Mouse (Mus musculus): ENCODE measurements around the gene Ppp3cb. TPM values are rescaled to one million over a fixed set of nuclear protein-coding genes. Genes with fewer than 3 reads are reported as not detected.
"Not testable (repeated sequence)": the region's sequence is repeated elsewhere in the genome, so short reads cannot be mapped to it uniquely, and the experiment has no call there.

The Ppp3cb gene
- polyA plus RNA-seq (2015; fragmentation: Nextera tagmentation; extraction: Ambion mirVana): 34.2 and 39.0 TPM in 2 replicates

DNA sequence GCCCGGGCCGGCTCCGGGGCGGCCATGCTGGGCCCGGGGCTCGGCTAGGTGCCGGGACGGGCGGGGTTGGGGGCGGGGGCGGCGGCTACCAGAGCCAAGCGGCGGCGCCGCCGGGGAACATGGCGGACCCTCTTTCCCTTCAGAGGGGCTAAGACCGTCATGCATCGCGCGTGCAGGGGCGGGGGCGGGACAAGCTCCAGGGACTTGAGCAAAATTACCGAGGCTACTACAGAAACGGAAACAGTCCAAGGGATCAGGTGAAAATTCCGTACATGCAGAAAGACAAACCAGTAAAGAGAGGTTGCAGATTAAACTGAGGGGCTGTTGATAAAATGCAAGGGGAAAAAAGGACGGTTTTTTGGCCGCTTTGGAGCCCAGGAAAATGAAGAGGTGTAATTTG is at the start of gene Ppp3cb:
Gene Ppp3cb (minus strand): TSS at position 159 of the 400 bp plus-strand sequence.
- Histone ChIP-seq H3K4me3 (ENCODE audit: low read length) (peak within 1 kb of the TSS; percentile 71), H3K9ac (ENCODE audit: low read length) (peak within 1 kb of the TSS; percentile 82), H3K4me2 (ENCODE audit: low read depth, low read length) (peak within 1 kb of the TSS; percentile 44), H3K27me3 (ENCODE audit: control insufficient read depth, insufficient read depth, low read depth, low read length) (no peaks in the 10 kb centered on the region), H3K4me1 (replicated peaks; ENCODE audit: control insufficient read depth, insufficient read depth, low read length) (peaks cover 13% of the 10 kb centered on the region), H3K27ac (ENCODE audit: low read length) (peak within 1 kb of the TSS; percentile 99), H3K9me3 (ENCODE audit: control insufficient read depth, low read length) (no peaks in the 10 kb centered on the region), H3K36me3 (ENCODE audit: control insufficient read depth, insufficient read depth, low read length) (peaks cover 2% of the 10 kb centered on the region; the same call in 1 of the 2 replicates)
- WGBS: 0% methylated on average over 17 of the region's 29 CpGs
- ATAC-seq (ENCODE audit: low read depth): peak; percentile 94

DNA sequence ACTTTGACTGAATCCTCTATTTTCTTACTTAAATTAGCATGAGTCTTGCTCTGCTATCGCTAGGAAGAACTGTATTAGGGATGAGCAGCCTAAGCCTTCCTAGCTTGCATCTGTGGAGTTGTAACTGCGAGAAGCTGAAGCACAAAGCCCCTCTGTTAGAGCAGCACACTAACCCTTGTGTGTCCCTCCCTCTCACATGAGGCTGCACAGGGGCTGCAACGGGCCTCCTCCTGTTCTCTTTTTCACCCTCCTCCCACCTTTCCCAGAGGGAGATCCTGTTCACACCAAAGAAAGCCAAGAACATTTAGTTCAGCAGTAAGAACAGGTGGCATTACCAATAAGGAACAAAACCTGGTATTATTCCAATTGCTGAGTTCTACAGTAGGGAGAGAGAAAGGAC is 49.4 kb upstream of the Ppp3cb start:
- Histone ChIP-seq H3K9me3 (ENCODE audit: control insufficient read depth, low read length) (no peaks in the 10 kb centered on the region), H3K4me1 (replicated peaks; ENCODE audit: control insufficient read depth, insufficient read depth, low read length) (no peaks in the 10 kb centered on the region), H3K36me3 (ENCODE audit: control insufficient read depth, insufficient read depth, low read length) (no peaks in the 10 kb centered on the region), H3K4me2 (ENCODE audit: low read depth, low read length) (no peak overlapping the region), H3K27me3 (ENCODE audit: control insufficient read depth, insufficient read depth, low read depth, low read length) (no peaks in the 10 kb centered on the region), H3K27ac (ENCODE audit: low read length) (no peak overlapping the region), H3K4me3 (ENCODE audit: low read length) (no peak overlapping the region), H3K9ac (ENCODE audit: low read length) (no peak overlapping the region)
- 54% methylated on average over 3 of the region's 3 CpGs for WGBS
- ATAC-seq (ENCODE audit: low read depth): no peak

DNA sequence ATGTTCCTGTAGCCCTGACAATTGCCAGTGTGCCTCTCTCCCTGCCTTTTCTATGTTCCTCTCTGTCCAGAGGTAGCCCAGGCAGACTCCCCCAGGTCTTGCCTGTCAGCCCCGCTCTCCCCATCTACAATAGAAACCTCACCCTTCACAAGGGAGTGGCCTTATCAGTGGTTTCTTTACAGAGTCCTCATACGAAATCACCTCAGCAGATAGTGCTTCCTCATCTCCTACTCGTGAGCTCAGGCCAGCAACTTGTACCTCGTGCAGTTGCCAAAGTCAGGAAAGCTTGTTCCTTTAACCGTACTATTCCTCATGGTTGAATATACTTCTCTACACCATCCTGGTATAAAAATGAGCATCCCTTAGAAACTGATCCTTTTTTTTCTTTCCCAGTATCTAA is 41.1 kb upstream of the Ppp3cb start:
- no peak overlapping the region for H3K4me3 ChIP-seq (ENCODE audit: low read length)
- H3K27ac ChIP-seq (ENCODE audit: low read length): no peak overlapping the region
- 63% methylated on average over 5 of the region's 5 CpGs for WGBS
- no peaks in the 10 kb centered on the region for H3K4me1 ChIP-seq (replicated peaks; ENCODE audit: control insufficient read depth, insufficient read depth, low read length)
- H3K27me3 ChIP-seq (ENCODE audit: control insufficient read depth, insufficient read depth, low read depth, low read length): no peaks in the 10 kb centered on the region
- no peak overlapping the region for H3K9ac ChIP-seq (ENCODE audit: low read length)
- ATAC-seq (ENCODE audit: low read depth): no peak
- no peaks in the 10 kb centered on the region; the same call in 1 of the 2 replicates for H3K36me3 ChIP-seq (ENCODE audit: control insufficient read depth, insufficient read depth, low read length)
- H3K9me3 ChIP-seq (ENCODE audit: control insufficient read depth, low read length): no peaks in the 10 kb centered on the region
- no peak overlapping the region for H3K4me2 ChIP-seq (ENCODE audit: low read depth, low read length)

DNA sequence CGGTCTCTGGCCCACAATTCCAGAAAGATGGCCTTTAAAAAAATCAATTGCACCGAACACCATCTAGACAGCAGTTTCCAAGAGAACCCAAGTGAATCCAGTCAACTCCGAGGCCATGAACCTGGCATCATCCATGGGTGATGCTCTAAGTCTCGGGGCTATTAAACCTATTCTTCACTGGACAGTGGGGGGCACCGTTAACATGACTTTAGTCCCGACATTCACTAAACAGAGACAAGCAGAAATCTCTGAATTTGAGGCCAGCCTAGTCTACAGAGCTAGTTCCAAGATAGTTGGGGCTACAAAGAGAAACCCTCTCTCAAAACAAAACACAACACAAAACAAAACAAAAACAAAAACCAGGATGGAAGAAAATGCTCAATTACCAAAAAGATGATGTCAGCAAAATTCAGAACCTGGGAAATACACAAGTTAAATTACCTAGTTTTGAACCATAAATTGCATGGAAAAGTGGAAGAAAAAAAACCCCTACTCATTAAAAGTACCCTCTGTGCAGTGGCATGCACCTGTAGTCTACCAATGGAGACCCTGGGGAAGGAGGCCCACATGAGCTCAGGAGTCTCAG is 32.5 kb upstream of the Ppp3cb start:
- H3K9me3 ChIP-seq (ENCODE audit: control insufficient read depth, low read length): no peaks in the 10 kb centered on the region
- H3K4me2 ChIP-seq (ENCODE audit: low read depth, low read length): no peak overlapping the region
- no peaks in the 10 kb centered on the region for H3K4me1 ChIP-seq (replicated peaks; ENCODE audit: control insufficient read depth, insufficient read depth, low read length)
- 75% methylated on average over 6 of the region's 6 CpGs for WGBS
- no peak overlapping the region for H3K4me3 ChIP-seq (ENCODE audit: low read length)
- peaks cover 2% of the 10 kb centered on the region; the same call in 1 of the 2 replicates for H3K36me3 ChIP-seq (ENCODE audit: control insufficient read depth, insufficient read depth, low read length)
- no peaks in the 10 kb centered on the region for H3K27me3 ChIP-seq (ENCODE audit: control insufficient read depth, insufficient read depth, low read depth, low read length)
- ATAC-seq (ENCODE audit: low read depth): no peak
- H3K27ac ChIP-seq (ENCODE audit: low read length): no peak overlapping the region
- no peak overlapping the region for H3K9ac ChIP-seq (ENCODE audit: low read length)

DNA sequence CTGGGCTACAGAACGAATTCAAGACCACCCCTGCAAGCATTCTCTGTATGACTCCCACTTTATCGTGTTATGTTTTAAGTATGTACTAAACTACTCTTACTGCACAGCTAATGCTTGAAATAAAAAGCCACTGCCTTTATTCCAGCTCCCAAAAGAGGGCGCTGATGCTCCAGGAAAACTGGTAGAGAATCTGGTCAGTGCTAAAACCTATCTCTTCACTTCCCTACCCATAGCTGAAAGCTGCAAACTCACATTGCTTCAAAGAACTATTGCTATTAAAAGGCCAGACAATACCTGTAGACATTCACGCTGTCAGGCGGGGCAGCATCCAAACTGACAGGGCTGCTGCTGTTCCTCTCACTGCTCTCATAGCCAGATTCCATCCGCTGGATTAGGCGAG is 29.8 kb upstream of the Ppp3cb start:
- Histone ChIP-seq H3K27me3 (ENCODE audit: control insufficient read depth, insufficient read depth, low read depth, low read length) (no peaks in the 10 kb centered on the region), H3K4me1 (replicated peaks; ENCODE audit: control insufficient read depth, insufficient read depth, low read length) (no peaks in the 10 kb centered on the region), H3K9ac (ENCODE audit: low read length) (no peak overlapping the region), H3K36me3 (ENCODE audit: control insufficient read depth, insufficient read depth, low read length) (peaks cover 4% of the 10 kb centered on the region; the same call in 1 of the 2 replicates), H3K27ac (ENCODE audit: low read length) (no peak overlapping the region), H3K4me2 (ENCODE audit: low read depth, low read length) (no peak overlapping the region), H3K4me3 (ENCODE audit: low read length) (no peak overlapping the region), H3K9me3 (ENCODE audit: control insufficient read depth, low read length) (no peaks in the 10 kb centered on the region)
- ATAC-seq (ENCODE audit: low read depth): 0 out of 2 replicates have a peak, but pooled peaks have one; percentile 36
- WGBS: 52% methylated on average over 7 of the region's 7 CpGs

DNA sequence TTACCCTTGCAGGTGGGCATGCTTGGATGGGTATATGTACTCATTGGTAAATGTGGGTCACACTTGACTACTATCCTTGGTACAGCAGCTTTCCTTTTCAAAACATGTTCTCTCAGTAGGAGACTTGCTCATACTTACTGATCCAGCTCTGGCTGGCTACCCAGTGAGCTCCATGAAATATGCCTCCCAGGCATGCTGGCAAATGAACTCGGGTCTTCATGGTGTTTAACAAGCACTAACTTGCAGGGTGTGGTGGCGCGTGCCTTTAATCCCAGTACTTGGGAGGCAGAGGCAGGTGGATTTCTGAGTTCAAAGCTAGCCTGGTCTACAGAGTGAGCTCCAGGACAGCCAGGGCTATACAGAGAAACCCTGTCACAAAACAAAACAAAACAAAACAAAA is 26.8 kb upstream of the Ppp3cb start:
- not testable (repeated sequence) for H3K27me3 ChIP-seq (ENCODE audit: control insufficient read depth, insufficient read depth, low read depth, low read length); H3K4me3 ChIP-seq (ENCODE audit: low read length); H3K9ac ChIP-seq (ENCODE audit: low read length); ATAC-seq (ENCODE audit: low read depth); H3K4me1 ChIP-seq (replicated peaks; ENCODE audit: control insufficient read depth, insufficient read depth, low read length); H3K9me3 ChIP-seq (ENCODE audit: control insufficient read depth, low read length); H3K4me2 ChIP-seq (ENCODE audit: low read depth, low read length); H3K36me3 ChIP-seq (ENCODE audit: control insufficient read depth, insufficient read depth, low read length); H3K27ac ChIP-seq (ENCODE audit: low read length)
- WGBS: 89% methylated on average over 3 of the region's 3 CpGs

DNA sequence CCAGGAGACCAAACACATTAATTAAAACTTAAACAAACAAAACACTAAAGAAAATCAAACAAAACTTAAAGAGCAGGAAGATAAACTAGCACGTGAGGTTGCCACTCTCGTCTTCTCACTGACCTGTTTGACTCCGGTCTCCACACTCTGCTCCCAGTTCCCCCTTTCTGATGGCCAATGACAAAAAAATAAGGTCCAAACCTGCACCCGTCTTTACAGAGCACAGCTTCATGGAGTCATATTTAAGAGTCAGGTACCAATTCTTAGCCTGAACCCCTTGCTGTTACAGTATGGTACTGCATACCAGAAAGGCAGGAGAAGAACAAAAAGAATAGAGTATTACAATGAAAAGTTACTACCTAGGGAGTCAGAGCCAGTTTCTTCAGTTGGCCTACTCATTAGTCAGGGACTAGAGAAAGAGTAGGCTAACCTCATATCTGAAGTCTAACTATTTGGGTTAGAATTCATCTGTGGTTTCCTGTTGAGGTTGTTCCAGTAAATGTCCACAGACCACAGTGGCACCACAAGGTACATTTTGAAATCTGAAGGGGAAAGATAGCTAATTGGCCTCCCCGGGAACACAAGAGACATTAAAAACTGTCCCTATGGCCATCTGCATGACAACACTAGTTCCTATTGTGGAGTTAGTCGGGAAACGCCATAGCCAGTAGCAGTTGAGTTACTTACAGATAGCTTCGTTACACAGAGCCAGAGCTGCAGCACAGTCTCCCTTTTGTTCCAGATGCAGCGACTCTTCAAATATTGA is 19.1 kb upstream of the Ppp3cb start:
- H3K9ac ChIP-seq (ENCODE audit: low read length): peak overlapping the region; percentile 24; the same call in 1 of the 2 replicates
- H3K4me1 ChIP-seq (replicated peaks; ENCODE audit: control insufficient read depth, insufficient read depth, low read length): peaks cover 8% of the 10 kb centered on the region; the same call in 1 of the 2 replicates
- ATAC-seq (ENCODE audit: low read depth): peak; percentile 66
- no peak overlapping the region for H3K4me3 ChIP-seq (ENCODE audit: low read length)
- H3K27ac ChIP-seq (ENCODE audit: low read length): peak overlapping the region; percentile 84
- H3K27me3 ChIP-seq (ENCODE audit: control insufficient read depth, insufficient read depth, low read depth, low read length): no peaks in the 10 kb centered on the region
- peaks cover 21% of the 10 kb centered on the region for H3K36me3 ChIP-seq (ENCODE audit: control insufficient read depth, insufficient read depth, low read length)
- 43% methylated on average over 9 of the region's 9 CpGs for WGBS
- H3K9me3 ChIP-seq (ENCODE audit: control insufficient read depth, low read length): no peaks in the 10 kb centered on the region
- H3K4me2 ChIP-seq (ENCODE audit: low read depth, low read length): 0 out of 2 replicates have a peak overlapping the region, but pooled peaks have one; percentile 17

DNA sequence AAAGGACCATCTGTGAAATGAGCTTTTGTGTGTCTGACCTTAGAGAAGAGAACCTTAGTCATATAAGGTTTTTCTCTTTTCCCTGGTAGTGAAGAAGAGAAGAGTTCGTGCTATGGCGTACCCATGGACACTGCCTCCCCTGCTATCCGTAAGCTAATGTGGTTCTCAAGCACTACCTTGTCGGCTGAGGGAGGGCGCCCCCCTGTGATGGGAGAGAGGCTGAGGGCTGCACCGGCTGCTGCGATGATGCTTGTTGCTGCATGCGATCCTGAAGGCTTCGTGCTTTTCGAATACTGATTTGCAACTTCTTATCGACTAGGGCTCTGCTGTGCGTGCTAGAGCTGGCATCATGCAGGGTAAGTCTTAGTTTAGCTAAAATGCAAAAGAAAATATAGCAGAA is 18.3 kb upstream of the Ppp3cb start:
- no peak for ATAC-seq (ENCODE audit: low read depth)
- H3K27me3 ChIP-seq (ENCODE audit: control insufficient read depth, insufficient read depth, low read depth, low read length): no peaks in the 10 kb centered on the region
- H3K4me1 ChIP-seq (replicated peaks; ENCODE audit: control insufficient read depth, insufficient read depth, low read length): peaks cover 8% of the 10 kb centered on the region; the same call in 1 of the 2 replicates
- WGBS: 58% methylated on average over 12 of the region's 12 CpGs
- H3K4me2 ChIP-seq (ENCODE audit: low read depth, low read length): no peak overlapping the region
- no peak overlapping the region for H3K4me3 ChIP-seq (ENCODE audit: low read length)
- H3K36me3 ChIP-seq (ENCODE audit: control insufficient read depth, insufficient read depth, low read length): peaks cover 20% of the 10 kb centered on the region
- no peak overlapping the region for H3K27ac ChIP-seq (ENCODE audit: low read length)
- H3K9ac ChIP-seq (ENCODE audit: low read length): no peak overlapping the region
- no peaks in the 10 kb centered on the region for H3K9me3 ChIP-seq (ENCODE audit: control insufficient read depth, low read length)

DNA sequence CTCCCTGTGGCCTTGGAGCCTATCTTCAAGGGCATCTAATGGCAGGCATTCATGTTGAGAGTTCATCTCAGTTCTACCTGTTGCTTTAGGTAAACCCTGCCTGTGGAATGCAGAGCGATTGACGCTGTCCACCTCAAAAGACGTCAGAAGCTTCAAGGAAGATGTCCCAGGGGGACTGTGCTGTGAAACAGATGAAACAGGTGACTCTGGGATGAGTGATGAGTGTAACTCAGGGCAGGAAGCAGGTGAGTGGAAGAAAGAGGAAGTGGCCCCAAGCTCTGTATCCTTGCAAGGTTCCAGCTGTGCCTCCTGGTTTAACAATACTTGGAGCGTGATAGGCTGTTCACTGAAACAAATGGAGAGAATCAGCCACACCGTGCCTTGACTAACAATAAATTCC is 15.5 kb upstream of the Ppp3cb start:
- Histone ChIP-seq H3K4me3 (ENCODE audit: low read length) (no peak overlapping the region), H3K9me3 (ENCODE audit: control insufficient read depth, low read length) (no peaks in the 10 kb centered on the region), H3K27ac (ENCODE audit: low read length) (no peak overlapping the region), H3K27me3 (ENCODE audit: control insufficient read depth, insufficient read depth, low read depth, low read length) (no peaks in the 10 kb centered on the region), H3K36me3 (ENCODE audit: control insufficient read depth, insufficient read depth, low read length) (peaks cover 21% of the 10 kb centered on the region), H3K9ac (ENCODE audit: low read length) (no peak overlapping the region), H3K4me1 (replicated peaks; ENCODE audit: control insufficient read depth, insufficient read depth, low read length) (peaks cover 8% of the 10 kb centered on the region; the same call in 1 of the 2 replicates), H3K4me2 (ENCODE audit: low read depth, low read length) (no peak overlapping the region)
- WGBS: 77% methylated on average over 5 of the region's 5 CpGs
- ATAC-seq (ENCODE audit: low read depth): no peak
